Mouse (Mus musculus) natural killer cell, adult 2 months (primary cell): ENCODE data around the gene Arhgap33.

Source experiments
- DNase-seq, 2 experiments: peaks; one replicate each; pipeline ENCODE4 v3.0.0; 2022; ENCODE audit warnings: low spot score in 2 of 2

Arhgap33 gene

GRCm38 (mm10) chr7:30534633-30535577, at the start of gene Arhgap33:
Arhgap33 (minus strand) TSS chr7:30535060.
- peak; percentile 92 to 95 for DNase-seq

GRCm38 (mm10) chr7:30584339-30584738, 49.5 kb upstream of the Arhgap33 start:
- DNase-seq = no peak

- DNase-seq = no peak
Observed at GRCm38 (mm10) chr7:30581547-30581946, 46.7 kb upstream of the Arhgap33 start.

DNA sequence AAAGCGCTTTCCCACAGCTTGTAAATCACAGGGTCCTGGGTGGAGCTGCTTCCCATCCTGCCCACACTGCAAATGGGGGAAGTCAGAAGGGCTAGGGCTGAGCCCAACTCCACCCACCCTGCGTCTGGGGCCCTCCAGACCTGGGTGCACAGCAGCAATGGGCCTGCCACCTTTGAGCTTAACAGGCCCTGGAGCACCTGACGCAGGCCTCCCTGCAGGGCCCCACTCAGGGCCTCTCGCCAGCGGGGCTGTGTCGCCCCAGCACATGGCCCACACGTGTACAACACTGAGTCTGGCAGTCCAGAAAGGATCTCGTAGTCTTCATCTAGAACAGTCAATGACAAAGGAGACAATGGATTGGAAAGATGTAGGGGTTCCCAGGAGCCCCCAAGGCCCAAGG, 45.1 kb upstream of the Arhgap33 start:
- no peak for DNase-seq

GRCm38 (mm10) chr7:30572969-30573368, 38.1 kb upstream of the Arhgap33 start:
- no peak for DNase-seq

GRCm38 (mm10) chr7:30572389-30572788, 37.5 kb upstream of the Arhgap33 start:
- DNase-seq = no peak

DNA sequence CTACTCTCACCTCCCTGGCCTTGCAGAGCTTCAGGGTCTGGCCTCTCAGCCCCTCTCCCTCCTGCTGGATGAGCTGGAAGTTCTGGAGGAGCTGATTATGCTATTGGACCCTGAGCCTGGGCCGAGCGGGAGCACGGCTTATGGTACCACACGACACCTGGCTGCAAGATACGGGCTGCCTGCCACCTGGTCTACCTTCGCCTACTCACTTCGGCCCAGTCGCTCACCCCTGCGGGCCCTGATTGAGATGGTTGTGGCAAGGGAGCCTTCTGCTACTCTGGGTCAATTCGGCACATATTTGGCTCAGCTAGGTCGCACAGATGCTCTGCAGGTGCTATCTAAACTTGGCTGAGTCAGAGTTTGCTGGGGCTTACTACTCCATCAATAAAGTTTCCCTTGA, 32.7 kb upstream of the Arhgap33 start:
- DNase-seq = no peak

DNA sequence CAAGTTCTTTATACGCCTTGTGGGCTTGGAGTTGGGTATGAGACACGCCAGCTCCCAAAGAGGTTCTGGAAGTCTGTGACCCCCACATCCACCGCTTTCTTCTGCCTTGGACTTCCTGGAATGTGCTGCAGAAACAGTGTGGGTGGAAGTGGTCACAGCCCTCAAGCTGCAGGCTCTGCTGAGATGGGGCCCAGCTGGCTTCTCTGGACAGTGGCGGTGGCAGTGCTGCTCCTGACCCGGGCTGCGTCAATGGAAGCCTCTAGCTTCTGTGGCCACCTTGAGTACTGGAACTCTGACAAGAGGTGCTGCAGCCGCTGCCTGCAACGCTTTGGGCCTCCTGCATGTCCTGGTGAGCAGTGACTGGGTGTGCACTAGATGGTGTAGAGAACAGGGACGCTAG, 31.2 kb upstream of the Arhgap33 start:
- no peak for DNase-seq

- DNase-seq = no peak
Observed at GRCm38 (mm10) chr7:30564970-30565571, 30.2 kb upstream of the Arhgap33 start, which contains the start of gene Igflr1. Igflr1 (plus strand) TSS chr7:30565427.

DNA sequence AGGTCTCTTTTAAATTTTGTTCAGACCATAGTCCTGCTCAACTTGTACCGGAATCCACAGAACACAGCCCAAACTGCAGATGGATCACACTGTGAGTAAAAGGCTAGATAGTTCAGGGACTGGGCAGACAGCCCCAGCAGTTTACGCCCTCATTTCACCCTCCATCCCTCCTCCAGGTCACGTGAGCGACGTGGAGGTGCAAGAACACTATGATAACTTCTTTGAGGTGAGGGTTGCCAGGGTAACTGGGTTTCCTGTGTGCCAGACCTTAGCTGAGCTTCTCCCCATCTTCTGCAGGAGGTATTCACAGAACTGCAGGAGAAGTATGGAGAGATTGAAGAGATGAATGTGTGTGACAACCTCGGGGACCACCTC, 29.0 kb upstream of the Arhgap33 start:
- DNase-seq = peak; percentile 53 to 54

GRCm38 (mm10) chr7:30563117-30563905, 28.5 kb upstream of the Arhgap33 start, which contains the start of the genes U2af1l4, Gm49396 and Psenen:
U2af1l4 (plus strand) TSS chr7:30563301.
Gm49396 (plus strand) TSS chr7:30563344.
Psenen (minus strand) TSS chr7:30563627.
- DNase-seq = peak; percentile 94 to 96

- DNase-seq = no peak
Observed at GRCm38 (mm10) chr7:30562526-30563116, 27.8 kb upstream of the Arhgap33 start.

DNA sequence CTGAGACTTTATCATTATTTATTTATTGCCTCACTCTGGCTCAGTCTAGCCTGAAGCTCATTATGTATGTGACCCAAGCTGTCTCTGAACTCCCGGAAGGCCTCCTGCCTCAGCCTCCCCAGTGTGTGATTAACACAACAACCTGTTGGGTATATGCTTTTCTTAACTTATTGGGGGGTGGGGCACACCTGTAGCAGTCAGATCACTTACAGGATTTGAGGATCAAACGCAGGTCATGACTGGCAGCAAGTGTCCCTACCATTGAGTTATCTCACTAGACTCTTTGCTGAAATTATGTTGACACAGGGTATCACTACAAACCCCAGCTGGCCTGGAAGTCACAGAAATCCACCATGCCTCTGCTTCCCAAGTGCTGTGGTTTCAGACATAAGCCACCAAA, 25.4 kb upstream of the Arhgap33 start:
- no peak for DNase-seq

GRCm38 (mm10) chr7:30559443-30559954, 24.6 kb upstream of the Arhgap33 start, which contains the start of gene Lin37:
Lin37 (minus strand) TSS chr7:30559838.
- DNase-seq = peak; percentile 91 to 93

DNA sequence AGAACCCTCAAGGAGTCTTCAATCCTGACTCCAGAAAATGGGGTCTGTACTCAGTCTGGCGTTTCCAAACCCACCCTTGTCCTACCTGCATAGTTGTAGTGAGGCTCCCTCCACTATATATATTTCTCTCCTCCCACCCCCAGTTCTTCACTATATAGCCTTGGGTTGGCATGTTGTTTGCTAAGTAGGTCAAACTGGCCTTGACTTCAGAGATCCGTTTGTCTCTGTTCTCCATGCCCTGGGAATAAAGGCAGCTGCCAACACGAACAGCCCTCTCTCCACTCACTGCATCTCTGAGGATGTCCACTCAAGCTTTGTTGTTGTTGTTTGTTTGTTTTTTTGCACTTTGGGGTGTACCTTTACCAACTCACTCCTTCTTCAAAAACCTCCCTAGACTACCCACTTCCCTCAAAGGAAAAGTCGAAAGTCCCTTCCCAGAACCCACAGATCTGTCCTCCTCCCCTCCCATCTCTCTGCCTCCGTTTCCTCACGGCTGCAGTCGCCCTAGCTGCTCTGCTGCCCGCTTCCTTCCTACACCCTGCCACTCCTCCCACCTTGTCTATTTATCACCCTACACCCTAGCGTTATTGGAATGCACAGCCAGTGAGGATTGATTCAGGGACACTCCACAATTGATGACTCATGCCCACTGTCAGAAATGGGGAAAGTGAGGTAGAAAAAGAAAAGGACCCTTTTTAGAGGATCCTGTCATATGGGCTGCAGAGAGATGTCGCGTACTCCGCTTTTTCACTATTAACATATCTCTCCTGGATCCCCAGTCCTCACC, 24.0 kb upstream of the Arhgap33 start:
- no peak for DNase-seq

- no peak for DNase-seq
Observed at GRCm38 (mm10) chr7:30557901-30558514, 23.1 kb upstream of the Arhgap33 start.

DNA sequence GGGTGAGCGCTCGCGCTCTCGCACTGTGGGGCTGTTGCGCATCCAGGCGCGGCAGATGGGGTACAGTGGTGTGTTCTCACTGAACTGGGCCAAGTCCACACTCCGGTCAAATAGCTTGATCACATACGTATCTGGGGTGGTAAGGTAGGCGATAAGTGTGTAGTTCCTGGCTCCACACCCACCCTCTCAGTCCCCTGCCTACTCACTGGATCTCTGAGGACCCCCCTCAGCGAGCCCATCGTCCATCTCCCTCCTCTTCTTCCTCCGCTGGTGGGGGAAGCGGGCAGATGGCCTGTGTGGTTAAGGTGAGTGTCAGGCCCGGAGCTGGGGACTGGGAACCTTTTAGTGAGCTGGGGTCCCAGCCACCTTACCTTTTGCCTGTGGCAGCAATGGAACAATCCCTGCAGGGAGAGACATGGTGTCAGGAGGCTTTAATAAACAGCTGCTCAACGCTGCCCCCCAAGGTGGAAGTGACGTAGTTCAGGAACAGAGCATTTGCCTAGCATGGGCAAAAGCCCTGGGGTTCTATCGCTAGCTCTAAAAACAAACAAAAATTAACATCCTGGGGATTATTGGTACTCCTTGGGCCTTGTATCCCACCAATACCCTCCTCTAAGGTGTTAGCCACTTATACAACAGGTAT, 22.2 kb upstream of the Arhgap33 start:
- DNase-seq = peak in 1 of 2 experiments; percentile 34

- no peak for DNase-seq
Observed at GRCm38 (mm10) chr7:30553810-30554584, 19.1 kb upstream of the Arhgap33 start.
